Comparison of ENCODE assay signal across 8 mouse cellular contexts in the genomic region with DNA sequence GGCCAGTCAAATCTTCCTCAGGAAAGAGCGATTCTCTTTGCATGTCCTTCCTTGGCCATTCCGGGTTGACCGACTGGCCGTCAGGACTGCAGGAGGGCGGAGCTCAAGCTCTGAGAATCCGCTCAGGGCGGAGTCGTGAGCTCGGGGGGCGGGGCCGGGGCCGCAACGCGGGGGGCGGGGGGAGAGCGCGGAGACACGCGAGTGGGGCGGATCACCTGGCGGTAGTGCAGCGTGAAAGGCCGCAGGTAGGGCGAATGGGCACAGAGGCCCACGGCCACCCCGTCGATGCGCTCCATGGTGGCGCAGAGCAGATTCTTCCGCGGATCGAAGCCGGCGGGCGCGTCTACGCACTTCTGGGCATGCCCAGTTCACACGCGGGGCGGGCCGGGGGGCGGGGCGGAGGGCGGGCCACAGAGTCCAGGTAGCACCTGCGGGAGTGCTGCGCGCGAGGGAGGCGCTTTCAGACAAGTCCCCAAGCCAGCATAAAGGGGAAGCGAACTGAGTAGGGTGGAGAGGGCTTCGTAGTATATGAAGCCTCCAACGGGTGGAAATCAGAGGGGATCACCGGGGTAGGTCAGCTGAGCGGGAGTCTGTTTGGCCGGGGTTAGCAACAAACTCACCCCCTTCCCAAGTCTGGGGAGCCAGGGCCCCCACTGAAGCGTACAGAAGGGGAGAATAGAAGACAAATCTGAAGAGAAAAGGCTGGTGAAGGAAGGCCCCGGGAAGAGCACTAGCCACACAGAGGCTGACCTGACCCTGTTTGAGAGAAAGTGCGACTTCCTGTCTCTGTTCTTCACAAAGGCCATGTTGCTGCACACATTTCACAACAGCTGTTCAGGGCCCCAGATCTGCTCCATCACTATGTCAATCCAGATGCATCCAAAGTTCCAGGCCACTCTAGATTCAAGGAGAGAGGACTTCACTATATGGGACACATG. TPM values are rescaled to one million over a fixed set of nuclear protein-coding genes. Genes with fewer than 3 reads are reported as not detected.
A peak's percentile ranks its signal among the peaks of the same experiment; 100 is the strongest.
DNase-seq lines count a peak whose midpoint lies in the region; ATAC-seq and TF ChIP-seq lines count a peak whose summit lies in the region.

TSS of gene Nudt14 (minus strand) at position 349 of the 938 bp plus-strand sequence.

- TF ChIP-seq CTCF in ES-Bruce4 (IDR thresholded peaks at IDR 0.05; ENCODE audit: low read depth, low read length), result no peak
- no peak for TF ChIP-seq CTCF in olfactory bulb, adult 2 months (IDR thresholded peaks at IDR 0.05; ENCODE audit: insufficient read depth, low read depth, low read length)
- no peak for TF ChIP-seq CTCF in thymus, adult 2 months (IDR thresholded peaks at IDR 0.05; ENCODE audit: borderline replicate concordance, control insufficient read depth, extremely low read depth, insufficient read depth, low read length, poor library complexity)

- H3K27me3 ChIP-seq in ES-Bruce4 (ENCODE audit: control insufficient read depth, insufficient read depth, low read length, poor library complexity, severe bottlenecking), result no peaks in the 10 kb centered on the region
- no peaks in the 10 kb centered on the region for H3K27me3 ChIP-seq in forebrain, embryonic 13.5 days
- H3K27me3 ChIP-seq in lung, embryonic 15.5 days, result no peaks in the 10 kb centered on the region
- H3K27me3 ChIP-seq in thymus, adult 2 months (ENCODE audit: control insufficient read depth, insufficient read depth, low read length), result no peaks in the 10 kb centered on the region

- no peaks in the 10 kb centered on the region for H3K9me3 ChIP-seq in ES-Bruce4 (replicated peaks; ENCODE audit: control insufficient read depth, insufficient read depth, low read length, poor library complexity, severe bottlenecking)
- H3K9me3 ChIP-seq in forebrain, embryonic 13.5 days (replicated peaks), result no peaks in the 10 kb centered on the region
- H3K9me3 ChIP-seq in lung, embryonic 15.5 days, result no peaks in the 10 kb centered on the region

- intact Hi-C loops in heart, postnatal 14 days (cut with DNase I), result no loop called here

- no peak within 1 kb of the TSS for H3K27ac ChIP-seq in ES-Bruce4 (ENCODE audit: insufficient read depth, low read length)
- H3K27ac ChIP-seq in forebrain, embryonic 13.5 days, result no peak within 1 kb of the TSS
- H3K27ac ChIP-seq in lung, embryonic 15.5 days, result peak within 1 kb of the TSS; percentile 93
- H3K27ac ChIP-seq in olfactory bulb, adult 2 months (ENCODE audit: insufficient read depth, low read depth, low read length), result no peak within 1 kb of the TSS
- H3K27ac ChIP-seq in thymus, adult 2 months (ENCODE audit: control insufficient read depth, insufficient read depth, low read length), result peak within 1 kb of the TSS; percentile 84

- peak within 1 kb of the TSS; percentile 94 for H3K4me3 ChIP-seq in ES-Bruce4 (ENCODE audit: low read depth, low read length)
- H3K4me3 ChIP-seq in forebrain, embryonic 13.5 days, result peak within 1 kb of the TSS; percentile 67
- H3K4me3 ChIP-seq in lung, embryonic 15.5 days, result peak within 1 kb of the TSS; percentile 89
- H3K4me3 ChIP-seq in olfactory bulb, adult 2 months (ENCODE audit: insufficient read depth, low read depth, low read length), result peak within 1 kb of the TSS; percentile 82
- H3K4me3 ChIP-seq in thymus, adult 2 months (ENCODE audit: control insufficient read depth, insufficient read depth, low read length), result peak within 1 kb of the TSS; percentile 65

- H3K36me3 ChIP-seq in ES-Bruce4 (ENCODE audit: control insufficient read depth, insufficient read depth, low read length, poor library complexity, severe bottlenecking), result no peaks in the 10 kb centered on the region
- H3K36me3 ChIP-seq in forebrain, embryonic 13.5 days (ENCODE audit: poor library complexity, severe bottlenecking), result no peaks in the 10 kb centered on the region
- no peaks in the 10 kb centered on the region for H3K36me3 ChIP-seq in lung, embryonic 15.5 days
- no peaks in the 10 kb centered on the region for H3K36me3 ChIP-seq in thymus, adult 2 months (ENCODE audit: control insufficient read depth, insufficient read depth, low read length)

- H3K9ac ChIP-seq in ES-Bruce4 (ENCODE audit: low read depth, poor library complexity, severe bottlenecking), result peak within 1 kb of the TSS; percentile 88
- peak within 1 kb of the TSS; percentile 82 for H3K9ac ChIP-seq in forebrain, embryonic 13.5 days
- H3K9ac ChIP-seq in lung, embryonic 15.5 days, result peak within 1 kb of the TSS; percentile 86

- peak; percentile 50 for DNase-seq in c-Kit-negative CD71-positive TER-119-positive erythroid progenitor cells, embryonic 14.5 days (ENCODE audit: low read depth, low spot score)
- peak; percentile 79 for DNase-seq in heart, postnatal 14 days
- no peak for DNase-seq in large intestine, adult 2 months (ENCODE audit: low read depth, low spot score)
- peak; percentile 70 for DNase-seq in thymus, adult 2 months

- WGBS in forebrain, embryonic 13.5 days, result 1% methylated on average over 53 of the region's 58 CpGs
- 2% methylated on average over 55 of the region's 58 CpGs for WGBS in large intestine, adult 2 months
- whole genome bisulfite sequencing in lung, embryonic 15.5 days, result 1% methylated on average over 58 of the region's 58 CpGs
- 2% methylated on average over 58 of the region's 58 CpGs for WGBS in olfactory bulb, adult 2 months
- WGBS in thymus, adult 2 months, result 1% methylated on average over 58 of the region's 58 CpGs

- TF ChIP-seq POLR2A in ES-Bruce4 (IDR thresholded peaks at IDR 0.05; ENCODE audit: insufficient read depth, low read length), result peak; percentile 60
- peak; percentile 31; the same call in 1 of the 2 replicates for TF ChIP-seq POLR2A in olfactory bulb, adult 2 months (IDR thresholded peaks at IDR 0.05; ENCODE audit: insufficient read depth, low read depth, low read length)
- no peak for TF ChIP-seq POLR2A in thymus, adult 2 months (IDR thresholded peaks at IDR 0.05; ENCODE audit: control insufficient read depth, extremely low read depth, insufficient read depth, low read length, poor library complexity)

- no peaks in the 10 kb centered on the region for H3K4me1 ChIP-seq in ES-Bruce4 (ENCODE audit: control insufficient read depth, insufficient read depth, low read length)
- H3K4me1 ChIP-seq in forebrain, embryonic 13.5 days, result peaks cover 19% of the 10 kb centered on the region
- peaks cover 31% of the 10 kb centered on the region for H3K4me1 ChIP-seq in lung, embryonic 15.5 days
- H3K4me1 ChIP-seq in olfactory bulb, adult 2 months (ENCODE audit: control insufficient read depth, insufficient read depth, low read length), result peaks cover 18% of the 10 kb centered on the region
- H3K4me1 ChIP-seq in thymus, adult 2 months (replicated peaks; ENCODE audit: control insufficient read depth, insufficient read depth, low read length), result peaks cover 29% of the 10 kb centered on the region

- ATAC-seq in forebrain, embryonic 13.5 days, result peak; percentile 84
- ATAC-seq in lung, embryonic 15.5 days (ENCODE audit: borderline replicate concordance, extremely low read depth, low FRiP score, low TSS enrichment), result peak; percentile 81

- no peak for TF ChIP-seq EP300 in ES-Bruce4 (IDR thresholded peaks at IDR 0.05; ENCODE audit: insufficient read depth, low read depth, low read length)

- peak within 1 kb of the TSS; percentile 67 for H3K4me2 ChIP-seq in forebrain, embryonic 13.5 days
- H3K4me2 ChIP-seq in lung, embryonic 15.5 days, result peak within 1 kb of the TSS; percentile 86

RNA-seq across cellular contexts. Expression of gene Nudt14, which starts in this region (rescaled TPM):
- polyA plus RNA-seq in ES-Bruce4 (2011; ENCODE audit: insufficient read depth, insufficient read length, low read depth, missing spikeins), result 47.5 and 48.8 TPM in 2 replicates
- 57.1 and 61.2 TPM in 2 replicates for polyA plus RNA-seq in forebrain, embryonic 13.5 days (2015; fragmentation: Nextera tagmentation; extraction: Ambion mirVana)
- 1 to 10 TPM; 8.3 to 8.6 TPM for total RNA-seq in heart, postnatal 14 days (2021)
- polyA plus RNA-seq in large intestine, adult 2 months (2012; rRNA removed), result 55.7 and 58.3 TPM in 2 replicates
- polyA plus RNA-seq in lung, embryonic 15.5 days (2015; fragmentation: Nextera tagmentation; extraction: Ambion mirVana), result 103 and 120 TPM in 2 replicates
- not detected in 2 replicates for polyA plus RNA-seq in olfactory bulb, adult 2 months (2012; ENCODE audit: insufficient read depth, insufficient read length, low replicate concordance, missing spikeins)
- polyA plus RNA-seq in thymus, adult 2 months (2012; rRNA removed), result 58.8 and 59.6 TPM in 2 replicates

Comparison
In these comparisons a context has a peak if more than half of its experiments do, and no peak if none do; other contexts are left out.
1. RNA of gene Nudt14 (polyA plus RNA-seq): 103 to 120 TPM in lung, embryonic 15.5 days, 58.8 to 59.6 TPM in thymus, adult 2 months, 57.1 to 61.2 TPM in forebrain, embryonic 13.5 days, 55.7 to 58.3 TPM in large intestine, adult 2 months and 47.5 to 48.8 TPM in ES-Bruce4; not detected in olfactory bulb, adult 2 months; every median in the first group is over 10 times any median in the second.
2. H3K27ac ChIP-seq: peak in lung, embryonic 15.5 days (single experiment) and thymus, adult 2 months (single experiment); none in ES-Bruce4 (single experiment), forebrain, embryonic 13.5 days (single experiment) and olfactory bulb, adult 2 months (single experiment).
3. Peak in every context shown above with its lines, with median percentiles within 50 percentile points of each other: H3K4me3 ChIP-seq and H3K9ac ChIP-seq.